Mouse (Mus musculus) heart, embryonic 12.5 days (tissue): ENCODE measurements around the gene Ppef2. TPM values are rescaled to one million over a fixed set of nuclear protein-coding genes. Genes with fewer than 3 reads are reported as not detected.
"Not testable (repeated sequence)": the region's sequence is repeated elsewhere in the genome, so short reads cannot be mapped to it uniquely, and the experiment has no call there.

Experiments used
- ATAC-seq: fragments of 200-750 bp; cut with Nextera tagmentation; 2 replicates; pipeline ENCODE4 v1.8.0; 2017; ENCODE audit warnings: moderate TSS enrichment, moderate library complexity; ENCODE audit not compliant: insufficient number of reproducible peaks, low FRiP score
- H3K27ac ChIP-seq: fragments of 300-500 bp; sonication (generic); 2 replicates; pipeline ENCODE4 v1.5.1; 2016; ENCODE audit warnings: mild to moderate bottlenecking, moderate library complexity; ENCODE audit not compliant: poor library complexity, severe bottlenecking
- H3K27me3 ChIP-seq: fragments of 300-500 bp; sonication (generic); replicated peaks from 2 replicates; pipeline ENCODE4 v1.6.1; 2016; ENCODE audit warnings: mild to moderate bottlenecking, moderate library complexity
- H3K36me3 ChIP-seq: fragments of 300-500 bp; sonication (generic); 2 replicates; pipeline ENCODE4 v1.6.1; 2016; ENCODE audit warnings: mild to moderate bottlenecking, moderate library complexity
- H3K4me1 ChIP-seq: fragments of 300-500 bp; sonication (generic); replicated peaks from 2 replicates; pipeline ENCODE4 v1.6.1; 2016; ENCODE audit warnings: mild to moderate bottlenecking
- H3K4me2 ChIP-seq: fragments of 300-500 bp; sonication (generic); 2 replicates; pipeline ENCODE4 v1.6.1; 2016; ENCODE audit warnings: mild to moderate bottlenecking, moderate library complexity
- H3K4me3 ChIP-seq: fragments of 300-500 bp; sonication (generic); 2 replicates; pipeline ENCODE4 v1.5.1; 2016; ENCODE audit warnings: mild to moderate bottlenecking
- H3K9ac ChIP-seq: fragments of 300-500 bp; sonication (generic); 2 replicates; pipeline ENCODE4 v1.6.1; 2016; ENCODE audit warnings: mild to moderate bottlenecking, moderate library complexity
- H3K9me3 ChIP-seq: fragments of 300-500 bp; sonication (generic); replicated peaks from 2 replicates; pipeline ENCODE4 v1.6.1; 2016; ENCODE audit warnings: mild to moderate bottlenecking, moderate library complexity
- WGBS: fragments of 180-500 bp; shearing (Covaris S2); methylation state at CpG from one replicate; pipeline ENCODE4 v1.1.7; 2016; 5-methylcytosine and 5-hydroxymethylcytosine counted together
- polyA plus RNA-seq: library from polyadenylated mRNA; unstranded; fragments of >200 nt; fragmentation: Nextera tagmentation; extraction: Ambion mirVana; gene quantifications from 2 replicates; pipeline ENCODE4 v1.2.1, GENCODE M21; 2016

The Ppef2 gene
- polyA plus RNA-seq, 1 experiment from 2014 or later: not detected

DNA sequence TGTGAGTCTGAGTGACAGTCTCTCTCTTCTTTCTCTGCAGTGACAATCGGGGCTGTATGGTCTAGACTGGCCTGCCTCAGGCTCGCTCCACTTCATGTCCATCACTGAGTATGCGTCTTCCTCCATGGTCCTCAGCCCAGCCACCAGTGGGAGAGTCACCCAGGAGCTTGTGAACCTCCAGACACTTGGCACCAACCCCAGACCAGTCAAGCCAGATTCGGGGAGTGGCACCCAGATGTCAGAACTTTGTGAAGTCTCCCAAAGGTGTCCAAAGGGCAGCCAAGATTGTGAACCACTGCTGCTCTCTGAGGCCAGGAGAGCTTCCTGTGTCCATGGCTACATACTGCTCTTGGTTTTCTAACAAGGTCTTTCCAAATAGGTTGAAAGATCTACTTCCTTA lies 43.8 kb downstream of the Ppef2 start:
- Histone ChIP-seq H3K36me3 (no peaks in the 10 kb centered on the region), H3K4me3 (no peak overlapping the region), H3K27me3 (no peaks in the 10 kb centered on the region), H3K9ac (no peak overlapping the region), H3K9me3 (no peaks in the 10 kb centered on the region), H3K27ac (no peak overlapping the region), H3K4me2 (no peak overlapping the region), H3K4me1 (no peaks in the 10 kb centered on the region)
- WGBS: 83% methylated on average over 4 of the region's 4 CpGs
- no peak for ATAC-seq

DNA sequence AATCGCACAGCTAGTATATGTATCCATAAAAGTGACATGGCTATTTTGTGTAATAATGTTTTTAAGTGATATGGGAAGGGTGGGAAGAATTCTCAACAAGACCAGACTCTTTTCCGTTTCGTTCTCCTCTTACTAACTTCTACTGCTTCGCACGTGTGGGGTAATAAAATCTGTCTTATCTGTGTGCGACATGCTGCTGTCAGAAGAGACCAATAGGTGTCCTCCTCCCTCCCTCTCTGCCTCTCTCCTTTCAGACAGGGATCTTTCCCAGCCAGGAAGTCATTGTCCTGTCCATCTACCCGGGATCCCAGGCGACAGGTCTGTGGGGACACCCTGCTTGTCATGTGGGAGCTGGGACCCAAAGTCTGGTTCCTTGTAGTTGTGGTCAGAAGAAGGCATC lies 45.9 kb downstream of the Ppef2 start:
- H3K4me3 ChIP-seq: no peak overlapping the region
- H3K9me3 ChIP-seq: no peaks in the 10 kb centered on the region
- WGBS: 63% methylated on average over 8 of the region's 8 CpGs
- no peak overlapping the region for H3K9ac ChIP-seq
- no peak overlapping the region for H3K4me2 ChIP-seq
- ATAC-seq: no peak
- H3K4me1 ChIP-seq: no peaks in the 10 kb centered on the region; the same call in 1 of the 2 replicates
- no peaks in the 10 kb centered on the region for H3K27me3 ChIP-seq
- no peak overlapping the region for H3K27ac ChIP-seq
- H3K36me3 ChIP-seq: peaks cover 4% of the 10 kb centered on the region

DNA sequence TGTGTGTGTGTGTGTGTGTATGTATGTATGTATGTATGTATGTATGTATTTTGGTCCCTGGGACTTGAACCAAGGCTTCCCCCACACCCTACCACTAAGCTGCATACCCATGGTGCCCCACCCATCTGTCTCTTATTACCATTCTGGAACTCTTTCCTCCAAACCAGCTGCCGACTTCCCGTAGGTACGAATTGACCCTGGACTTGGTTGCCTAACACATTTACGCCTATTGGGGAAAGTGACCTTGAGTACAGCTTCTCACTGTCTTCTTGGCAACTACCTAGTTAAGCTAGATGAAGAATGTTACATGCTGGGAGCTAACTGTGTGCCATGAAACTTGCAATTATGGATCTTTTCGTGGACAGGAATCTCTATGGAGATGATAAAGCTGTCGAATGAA lies 50.0 kb downstream of the Ppef2 start:
- Histone ChIP-seq H3K36me3 (peaks cover 35% of the 10 kb centered on the region), H3K27ac (no peak overlapping the region), H3K4me1 (peaks cover 13% of the 10 kb centered on the region), H3K4me2 (no peak overlapping the region), H3K27me3 (no peaks in the 10 kb centered on the region), H3K4me3 (no peak overlapping the region), H3K9me3 (no peaks in the 10 kb centered on the region), H3K9ac (no peak overlapping the region)
- no peak for ATAC-seq
- WGBS: 94% methylated on average over 6 of the region's 6 CpGs

DNA sequence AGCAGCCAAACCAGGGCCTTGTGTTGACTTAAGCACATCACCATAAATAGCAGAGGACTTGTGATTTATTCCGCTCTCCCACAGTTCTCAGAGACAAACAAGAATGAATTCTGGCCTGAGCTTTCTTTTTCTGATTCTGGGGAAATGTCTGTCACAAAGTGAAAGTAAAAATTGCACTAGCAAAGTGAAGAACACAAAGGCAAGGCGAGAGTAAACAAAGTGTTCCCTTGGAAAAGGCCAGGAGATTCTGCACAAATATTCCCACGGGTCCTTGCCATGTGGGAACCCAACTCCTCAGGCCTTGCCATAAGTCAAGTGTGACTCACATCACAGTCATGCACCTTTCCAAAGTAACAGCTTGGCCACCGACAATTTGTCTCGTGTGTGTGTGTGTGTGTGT lies 50.4 kb downstream of the Ppef2 start:
- Histone ChIP-seq H3K4me1 (peaks cover 13% of the 10 kb centered on the region), H3K4me3 (no peak overlapping the region), H3K36me3 (peaks cover 39% of the 10 kb centered on the region), H3K9ac (no peak overlapping the region), H3K4me2 (no peak overlapping the region), H3K27me3 (no peaks in the 10 kb centered on the region), H3K27ac (no peak overlapping the region), H3K9me3 (no peaks in the 10 kb centered on the region)
- no peak for ATAC-seq
- WGBS: 90% methylated on average over 5 of the region's 5 CpGs

DNA sequence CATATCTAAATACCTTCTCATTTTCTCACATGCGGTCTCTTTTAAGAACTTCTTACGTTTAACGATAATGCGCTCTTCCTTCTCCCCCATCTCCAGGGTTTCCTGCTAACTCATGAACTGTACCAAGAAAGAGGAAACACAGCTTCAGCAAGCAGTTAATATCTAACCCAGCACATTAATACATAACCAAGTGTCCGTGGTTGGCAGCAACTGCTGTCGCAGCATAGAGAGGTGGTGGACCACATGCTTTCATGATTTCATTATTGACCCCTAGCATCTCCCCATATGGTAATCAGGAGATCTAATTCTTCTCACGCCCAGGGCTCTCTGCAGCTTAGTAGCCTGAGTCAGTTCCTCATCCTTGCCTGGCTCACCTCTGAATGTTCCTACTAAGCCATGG lies 50.9 kb downstream of the Ppef2 start:
- H3K36me3 ChIP-seq: peaks cover 43% of the 10 kb centered on the region

DNA sequence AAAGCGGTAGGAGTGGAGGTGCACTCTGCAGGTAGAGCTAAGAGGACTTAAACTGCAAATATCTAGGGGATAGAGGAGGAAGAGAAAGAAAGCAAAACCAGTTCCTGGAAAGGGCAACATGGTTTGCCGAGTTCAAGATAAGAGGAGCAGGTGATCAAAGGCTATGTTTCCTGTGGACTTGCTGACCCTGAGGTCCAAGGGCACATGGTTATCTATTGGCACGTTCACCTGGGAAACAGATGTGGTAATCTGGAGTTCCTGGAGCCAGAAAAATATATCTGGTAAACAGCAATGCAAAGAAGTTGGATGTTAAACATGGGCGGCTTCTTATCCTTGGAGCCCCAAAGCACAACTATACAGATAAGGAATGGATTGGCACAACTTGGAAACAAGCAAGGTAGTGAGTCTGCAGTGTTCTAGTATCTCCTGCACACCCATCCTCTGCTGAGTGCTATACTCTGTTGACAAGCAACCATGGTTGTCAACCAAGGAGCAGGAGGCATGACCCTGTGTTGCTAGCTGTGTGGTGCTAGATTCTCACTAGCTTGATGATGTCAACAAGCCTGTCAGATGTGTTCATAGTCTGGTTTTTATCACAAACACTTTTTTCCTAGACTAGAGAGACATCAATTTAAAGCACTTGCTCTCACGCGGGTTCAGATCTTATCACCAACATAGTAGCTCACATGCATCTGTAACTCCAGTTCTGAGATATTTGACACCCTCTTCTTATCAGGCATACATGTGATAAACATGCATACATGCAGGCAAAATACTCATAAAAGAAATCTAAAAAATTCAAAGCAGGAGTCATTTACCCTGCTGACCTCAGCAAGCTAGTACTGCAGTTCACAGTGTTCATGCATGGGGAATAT lies 51.7 kb downstream of the Ppef2 start:
- ATAC-seq: 0 out of 2 replicates have a peak, but pooled peaks have one; percentile 68
- WGBS: 39% methylated on average over 6 of the region's 6 CpGs

More for the DNA sequence above, 50.9 kb downstream of the Ppef2 start:
- ATAC-seq: no peak
- no peak overlapping the region for H3K4me2 ChIP-seq
- no peak overlapping the region for H3K27ac ChIP-seq
- no peak overlapping the region for H3K4me3 ChIP-seq
- H3K27me3 ChIP-seq: no peaks in the 10 kb centered on the region
- peaks cover 13% of the 10 kb centered on the region for H3K4me1 ChIP-seq
- 91% methylated on average over 7 of the region's 7 CpGs for WGBS
- H3K9me3 ChIP-seq: no peaks in the 10 kb centered on the region
- no peak overlapping the region for H3K9ac ChIP-seq

DNA sequence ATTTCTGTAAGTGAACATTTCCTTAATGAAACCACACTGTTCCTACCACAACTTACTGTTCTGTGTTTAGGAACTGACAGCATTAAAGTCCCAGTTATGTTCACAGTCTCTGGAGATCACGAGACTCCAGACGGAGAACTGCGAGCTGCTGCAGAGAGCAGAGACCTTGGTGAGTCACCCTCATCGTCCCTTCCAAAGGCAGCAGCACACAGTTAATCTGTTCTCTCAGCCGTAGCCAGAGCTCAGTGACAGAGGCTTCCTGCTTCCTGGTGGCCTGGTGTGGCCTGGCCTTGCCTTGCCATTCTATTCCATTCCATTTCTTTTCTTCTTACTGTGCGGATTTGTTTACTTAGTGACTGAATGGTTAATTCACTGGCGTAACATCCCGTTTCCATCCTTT lies 57.8 kb downstream of the Ppef2 start:
- 70% methylated on average over 8 of the region's 8 CpGs for WGBS
- Histone ChIP-seq H3K4me3 (no peak overlapping the region), H3K4me2 (no peak overlapping the region), H3K9me3 (no peaks in the 10 kb centered on the region), H3K9ac (no peak overlapping the region), H3K4me1 (no peaks in the 10 kb centered on the region), H3K27ac (no peak overlapping the region), H3K27me3 (no peaks in the 10 kb centered on the region), H3K36me3 (peaks cover 86% of the 10 kb centered on the region)
- no peak for ATAC-seq

More for the DNA sequence above, 51.7 kb downstream of the Ppef2 start:
- H3K4me1 ChIP-seq: peaks cover 13% of the 10 kb centered on the region
- H3K4me2 ChIP-seq: no peak overlapping the region
- no peaks in the 10 kb centered on the region for H3K27me3 ChIP-seq
- peak overlapping the region; percentile 16; the same call in 1 of the 2 replicates for H3K27ac ChIP-seq
- H3K9ac ChIP-seq: no peak overlapping the region
- H3K4me3 ChIP-seq: no peak overlapping the region
- peaks cover 51% of the 10 kb centered on the region for H3K36me3 ChIP-seq
- H3K9me3 ChIP-seq: no peaks in the 10 kb centered on the region

DNA sequence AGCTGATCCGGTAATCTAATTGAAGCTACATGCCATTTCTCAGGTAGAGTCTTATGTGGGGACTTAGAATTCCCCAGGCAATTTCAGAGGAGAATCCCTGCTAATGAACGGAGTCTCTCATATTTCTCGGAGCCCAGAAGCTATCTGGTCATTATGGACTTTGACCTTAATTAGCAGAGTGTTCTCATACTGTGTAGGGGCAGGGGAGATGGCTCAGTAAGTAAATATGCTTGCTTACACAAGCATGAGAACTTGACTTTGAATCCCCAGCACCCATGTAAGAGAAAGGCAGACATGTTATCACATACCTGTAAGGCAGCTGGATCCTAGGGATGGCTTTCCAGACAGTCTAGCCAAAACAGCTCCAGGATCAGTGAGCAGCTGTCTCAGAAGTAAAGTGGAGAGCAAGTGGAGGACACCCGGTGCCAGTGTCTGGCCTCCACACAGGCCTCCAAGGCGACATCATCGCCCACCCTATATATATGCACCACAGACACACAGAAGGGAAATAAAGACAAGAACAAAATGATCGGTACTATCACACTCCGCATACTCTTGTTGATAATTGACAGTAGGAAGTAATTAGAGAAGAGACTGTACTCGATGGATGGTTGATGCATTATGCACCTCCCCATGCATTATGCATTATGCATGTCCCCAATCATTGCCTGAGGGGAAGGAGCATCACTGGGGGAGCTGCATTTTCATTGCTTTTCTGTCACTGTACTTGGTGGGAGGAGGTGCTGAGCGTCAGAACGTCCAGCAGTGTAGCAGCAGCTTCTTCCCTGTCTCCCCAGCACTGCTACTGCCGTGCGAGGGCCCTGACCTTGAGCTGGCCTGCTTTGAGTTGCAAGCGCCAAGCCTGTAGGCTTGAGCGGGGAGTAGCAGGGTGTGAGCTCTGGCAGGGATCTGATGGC lies 58.9 kb downstream of the Ppef2 start:
- WGBS: 85% methylated on average over 15 of the region's 15 CpGs
- Histone ChIP-seq H3K9me3 (no peaks in the 10 kb centered on the region), H3K27me3 (no peaks in the 10 kb centered on the region), H3K36me3 (peaks cover 87% of the 10 kb centered on the region), H3K4me1 (no peaks in the 10 kb centered on the region), H3K27ac (no peak overlapping the region), H3K4me3 (no peak overlapping the region), H3K4me2 (no peak overlapping the region), H3K9ac (no peak overlapping the region)
- no peak for ATAC-seq

DNA sequence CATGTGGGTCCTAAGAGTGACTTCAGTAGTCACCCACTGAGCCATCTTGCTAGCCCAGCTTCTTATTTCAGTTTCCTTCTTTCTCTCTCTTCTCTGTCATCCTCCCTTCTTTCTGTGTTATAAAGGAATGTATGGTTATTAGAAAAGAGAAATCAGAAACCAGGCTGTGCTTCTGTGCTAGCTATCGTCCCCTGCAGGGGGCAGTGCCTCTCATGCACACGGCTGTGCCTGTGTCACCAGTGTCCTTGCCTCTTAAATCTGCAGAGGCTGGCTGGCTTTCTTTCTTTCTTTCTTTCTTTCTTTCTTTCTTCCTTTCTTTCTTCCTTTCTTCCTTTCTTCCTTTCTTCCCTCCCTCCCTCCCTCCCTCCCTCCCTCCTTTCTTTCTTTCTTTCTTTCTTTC lies 60.4 kb downstream of the Ppef2 start:
- not testable (repeated sequence) for ATAC-seq, H3K4me3 ChIP-seq, H3K9ac ChIP-seq, H3K9me3 ChIP-seq, H3K4me1 ChIP-seq, H3K27ac ChIP-seq, H3K4me2 ChIP-seq, H3K27me3 ChIP-seq
- WGBS: 57% methylated on average over 2 of the region's 2 CpGs
- peaks cover 81% of the 10 kb centered on the region for H3K36me3 ChIP-seq

DNA sequence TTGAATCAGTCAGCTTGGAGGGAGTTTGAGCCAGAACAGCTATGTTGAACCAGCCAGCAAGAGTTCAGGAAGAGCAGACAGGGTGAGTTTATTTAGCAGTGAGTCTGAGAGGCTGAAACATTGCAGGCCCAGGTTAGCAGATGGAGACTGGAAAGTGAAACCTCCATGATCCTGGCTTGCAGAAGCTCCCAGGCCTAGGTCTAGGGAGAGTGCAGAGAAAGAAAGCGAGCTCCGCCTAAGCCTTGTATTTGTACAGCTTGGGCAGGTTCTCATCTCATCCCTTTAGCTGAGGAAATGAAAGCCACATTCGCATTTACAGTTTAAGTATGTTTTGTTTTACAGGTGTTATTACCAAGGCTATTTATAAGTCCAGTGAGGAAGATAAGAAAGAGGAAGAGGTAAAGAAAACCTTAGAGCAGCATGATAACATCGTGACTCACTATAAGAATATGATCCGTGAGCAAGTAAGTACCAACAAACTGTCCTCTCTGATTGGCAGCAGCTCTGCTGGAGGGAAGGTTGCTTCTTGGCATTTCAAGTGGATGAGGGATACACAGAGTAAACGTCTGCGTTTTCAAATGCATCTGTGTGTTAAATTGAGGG lies 67.1 kb downstream of the Ppef2 start:
- ATAC-seq: no peak
- Histone ChIP-seq H3K4me1 (no peaks in the 10 kb centered on the region), H3K9me3 (peaks cover 10% of the 10 kb centered on the region), H3K27ac (no peak overlapping the region), H3K4me3 (no peak overlapping the region), H3K9ac (no peak overlapping the region), H3K4me2 (no peak overlapping the region), H3K27me3 (no peaks in the 10 kb centered on the region), H3K36me3 (peaks cover 71% of the 10 kb centered on the region)
- 92% methylated on average over 7 of the region's 7 CpGs for WGBS
